Mouse (Mus musculus): Measurements from ENCODE around the gene Sox15.
"Not testable (repeated sequence)": the region's sequence is repeated elsewhere in the genome, so short reads cannot be mapped to it uniquely, and the experiment has no call there.

Sox15 gene

GRCm38 (mm10) chr11:69703381-69703780 is 48.3 kb downstream of the Sox15 start:
- not testable (repeated sequence) for DNase-seq (ENCODE audit: low spot score)

- DNase-seq (ENCODE audit: low spot score), result no peak
These were observed 48.9 kb downstream of the Sox15 start for GRCm38 (mm10) chr11:69703814-69704612.

- no peak for DNase-seq (ENCODE audit: low spot score)
These were observed 49.5 kb downstream of the Sox15 start for GRCm38 (mm10) chr11:69704613-69705010.

Measured in embryo, embryonic 10.5 days (tissue).